Mouse (Mus musculus) thymus, adult 2 months (tissue): Measurements from ENCODE around the gene Ctc1. TPM values are rescaled to one million over a fixed set of nuclear protein-coding genes. Genes with fewer than 3 reads are reported as not detected.
"Not testable (repeated sequence)": the region's sequence is repeated elsewhere in the genome, so short reads cannot be mapped to it uniquely, and the experiment has no call there.

Experiments
- DNase-seq: peaks from one replicate; pipeline ENCODE4 v3.0.0; 2021
- H3K27ac ChIP-seq: fragments of 200-500 bp; 2 replicates; pipeline ENCODE4 v1.5.1; 2012; ENCODE audit warnings: low read length, control low read depth; ENCODE audit not compliant: control insufficient read depth, insufficient read depth
- H3K27me3 ChIP-seq: fragments of 200-500 bp; 2 replicates; pipeline ENCODE4 v1.6.1; 2012; ENCODE audit warnings: mild to moderate bottlenecking, low read length, moderate library complexity, mixed read lengths; ENCODE audit not compliant: control insufficient read depth, insufficient read depth
- H3K36me3 ChIP-seq: fragments of 200-500 bp; 2 replicates; pipeline ENCODE4 v1.6.1; 2012; ENCODE audit warnings: mild to moderate bottlenecking, low read length, moderate library complexity; ENCODE audit not compliant: control insufficient read depth, insufficient read depth
- H3K4me1 ChIP-seq: fragments of 200-500 bp; replicated peaks from 2 replicates; pipeline ENCODE4 v1.6.1; 2012; ENCODE audit warnings: low read length; ENCODE audit not compliant: control insufficient read depth, insufficient read depth
- H3K4me3 ChIP-seq: fragments of 200-500 bp; 2 replicates; pipeline ENCODE4 v1.5.1; 2012; ENCODE audit warnings: mild to moderate bottlenecking, low read length, control low read depth, moderate library complexity; ENCODE audit not compliant: control insufficient read depth, insufficient read depth
- CTCF ChIP-seq: fragments of 200-500 bp; IDR thresholded peaks from 2 replicates; pipeline ENCODE4 v1.5.1; 2012; ENCODE audit warnings: mild to moderate bottlenecking, control low read depth, low read length, moderate library complexity, borderline replicate concordance; ENCODE audit not compliant: control insufficient read depth, poor library complexity, insufficient read depth; ENCODE audit errors: extremely low read depth
- POLR2A ChIP-seq: fragments of 200-500 bp; IDR thresholded peaks from 2 replicates; pipeline ENCODE4 v1.6.1; 2012; ENCODE audit warnings: mild to moderate bottlenecking, low read length, control low read depth, moderate library complexity; ENCODE audit not compliant: control insufficient read depth, poor library complexity, insufficient read depth; ENCODE audit errors: extremely low read depth
- WGBS: fragments of 180-500 bp; shearing (Covaris S2); methylation state at CpG from one replicate; pipeline ENCODE4 v1.1.7; 2018; 5-methylcytosine and 5-hydroxymethylcytosine counted together
- polyA plus RNA-seq: library from polyadenylated mRNA; depleted of rRNA; stranded (reverse); fragments of >200 nt; gene quantifications from 2 replicates; pipeline ENCODE4 v1.2.3, GENCODE M21; 2012

Gene Ctc1
- polyA plus RNA-seq, 1 experiment = 57.8 TPM

DNA sequence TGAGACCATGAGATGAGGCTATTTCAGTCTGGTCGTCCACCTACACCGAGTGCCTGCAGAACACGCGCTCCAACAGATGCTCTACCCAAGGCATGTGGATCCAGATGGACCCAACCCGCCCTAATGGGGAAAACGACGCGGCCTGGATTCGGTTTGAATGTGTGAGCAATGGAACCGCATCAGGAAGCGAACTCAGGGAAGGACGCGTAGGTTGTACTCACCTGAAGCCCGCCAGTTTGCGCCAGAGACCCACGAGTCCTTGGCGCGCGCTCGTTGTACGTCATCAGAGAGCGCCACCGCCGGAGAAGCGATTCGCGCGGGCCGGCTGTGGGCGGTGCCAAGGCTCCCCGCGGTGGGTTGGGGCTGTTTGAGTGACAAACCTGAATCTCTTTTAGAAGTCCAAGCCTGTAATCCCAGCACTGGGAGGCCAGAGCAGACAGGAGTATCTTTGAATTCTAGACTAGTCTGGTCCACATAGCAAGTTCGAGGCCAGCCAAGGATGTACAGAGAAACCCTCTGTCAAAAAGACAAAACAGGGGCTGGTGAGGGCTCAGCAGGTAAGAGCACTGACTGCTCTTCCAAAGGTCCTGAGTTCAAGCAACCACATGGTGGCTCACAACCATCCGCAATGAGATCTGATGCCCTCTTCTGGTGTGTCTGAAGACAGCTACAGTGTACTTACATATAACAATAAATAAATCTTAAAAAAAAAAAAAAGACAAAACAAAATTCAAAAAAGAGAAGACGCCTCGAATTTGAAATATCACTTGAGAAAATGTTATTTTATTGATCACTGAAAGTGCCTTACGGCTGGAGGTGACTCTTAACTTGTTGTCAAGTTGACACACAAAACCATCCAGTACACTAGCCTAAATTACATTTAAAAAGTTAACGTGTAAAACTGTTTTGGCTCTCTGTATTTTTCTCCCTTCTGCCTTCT, 7.3 kb upstream of the Ctc1 start, which contains the start of gene Pfas:
Pfas (minus strand) TSS at position 279 of the 940 bp plus-strand sequence.
- H3K4me3 ChIP-seq = peak within 1 kb of the TSS; percentile 87
- peaks cover 2% of the 10 kb centered on the region for H3K4me1 ChIP-seq
- H3K27ac ChIP-seq = no peak within 1 kb of the TSS
- peak; percentile 94 for DNase-seq
- no peaks in the 10 kb centered on the region for H3K36me3 ChIP-seq
- WGBS = 9% methylated on average over 38 of the region's 38 CpGs
- no peaks in the 10 kb centered on the region for H3K27me3 ChIP-seq
- TF ChIP-seq POLR2A = peak; percentile 51; the same call in 1 of the 2 replicates
- no peak for TF ChIP-seq CTCF

DNA sequence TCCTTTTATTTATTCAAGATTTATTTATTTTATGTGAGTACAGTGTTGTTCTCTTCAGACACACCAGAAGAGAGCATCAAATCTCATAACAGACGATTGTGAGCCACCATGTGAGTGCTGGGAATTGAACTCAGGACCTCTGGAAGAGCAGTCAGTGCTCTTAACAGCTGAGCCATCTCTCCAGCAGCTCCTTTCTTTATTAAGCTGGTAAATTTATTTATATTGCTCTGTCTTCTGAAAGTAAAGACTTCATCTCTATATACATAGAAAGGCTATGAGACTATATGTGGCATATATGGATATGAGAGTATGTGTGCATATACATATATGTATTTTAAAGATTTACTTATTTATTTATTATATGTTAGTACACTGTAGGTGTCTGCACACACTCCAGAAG, 6.2 kb upstream of the Ctc1 start:
- Histone ChIP-seq H3K36me3 (no peaks in the 10 kb centered on the region), H3K4me3 (no peak overlapping the region), H3K4me1 (peaks cover 2% of the 10 kb centered on the region), H3K27me3 (no peaks in the 10 kb centered on the region), H3K27ac (no peak overlapping the region)
- 90% methylated on average over 1 of the region's 1 CpGs for WGBS
- no peak for DNase-seq
- TF ChIP-seq CTCF = no peak
- TF ChIP-seq POLR2A = no peak

DNA sequence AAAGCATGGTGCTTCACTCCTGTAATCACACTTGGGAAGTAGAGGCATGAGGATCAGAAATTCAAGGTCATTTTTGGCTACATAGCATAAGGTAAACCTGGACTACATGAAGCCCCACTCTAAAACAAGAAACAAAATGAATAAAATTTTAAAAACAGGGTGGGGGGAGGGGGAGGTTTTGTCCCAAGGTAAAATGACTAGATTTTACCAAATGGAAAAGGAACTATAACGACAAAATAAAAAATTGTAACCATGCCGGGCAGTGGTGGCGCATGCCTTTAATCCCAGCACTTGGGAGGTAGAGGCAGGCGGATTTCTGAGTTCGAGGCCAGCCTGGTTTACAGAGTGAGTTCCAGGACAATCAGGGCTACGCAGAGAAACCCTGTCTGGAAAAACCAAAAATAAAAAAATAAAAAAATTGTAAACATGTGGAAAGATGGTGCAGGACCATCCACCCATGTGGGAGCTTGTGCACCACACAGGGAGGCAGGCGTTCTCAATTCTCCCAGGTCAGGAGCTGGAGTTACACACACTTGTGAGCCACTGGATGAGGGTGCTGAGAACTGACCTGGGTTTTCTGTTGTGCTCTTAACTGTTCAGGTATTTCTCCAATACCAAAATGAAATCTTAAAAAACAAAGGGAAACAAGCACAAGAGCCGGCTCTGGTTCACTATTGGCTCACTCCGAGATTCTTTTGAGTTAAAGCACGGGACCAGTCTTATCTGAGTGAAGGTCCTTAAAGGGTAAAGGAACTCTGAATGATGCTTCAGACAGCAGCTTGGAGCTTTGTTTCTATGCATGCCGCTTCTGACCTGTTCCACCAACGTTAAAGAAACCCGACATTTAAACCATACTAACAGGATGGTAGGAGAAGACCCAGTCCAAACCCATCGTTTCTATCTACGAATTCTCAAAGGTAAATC, 5.0 kb upstream of the Ctc1 start:
- no peaks in the 10 kb centered on the region for H3K36me3 ChIP-seq
- TF ChIP-seq POLR2A (no peak), CTCF (no peak)
- no peaks in the 10 kb centered on the region for H3K27me3 ChIP-seq
- WGBS = 94% methylated on average over 15 of the region's 15 CpGs
- DNase-seq = no peak
- peaks cover 2% of the 10 kb centered on the region for H3K4me1 ChIP-seq
- no peak overlapping the region for H3K27ac ChIP-seq
- H3K4me3 ChIP-seq = no peak overlapping the region

DNA sequence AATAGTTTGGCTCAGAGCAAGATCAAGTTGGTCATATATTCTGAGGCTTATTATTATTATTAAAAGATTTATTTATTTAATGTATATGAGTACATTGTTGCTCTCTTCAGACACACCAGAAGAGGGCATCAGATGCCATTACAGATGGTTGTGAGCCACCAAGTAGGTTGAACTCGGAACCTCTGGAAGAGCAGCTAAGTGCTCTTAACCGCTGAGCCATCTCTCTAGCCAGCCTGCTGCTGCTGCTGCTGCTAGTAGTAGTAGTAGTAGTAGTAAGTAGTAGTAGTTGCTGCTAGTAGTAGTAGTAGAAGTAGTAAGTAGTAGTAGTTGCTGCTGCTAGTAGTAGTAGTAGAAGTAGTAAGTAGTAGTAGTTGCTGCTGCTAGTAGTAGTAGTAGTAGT, 4.3 kb upstream of the Ctc1 start:
- 52% methylated on average over 2 of the region's 2 CpGs for WGBS
- DNase-seq, H3K27me3 ChIP-seq, H3K36me3 ChIP-seq, H3K27ac ChIP-seq, H3K4me3 ChIP-seq, H3K4me1 ChIP-seq: not testable (repeated sequence)

DNA sequence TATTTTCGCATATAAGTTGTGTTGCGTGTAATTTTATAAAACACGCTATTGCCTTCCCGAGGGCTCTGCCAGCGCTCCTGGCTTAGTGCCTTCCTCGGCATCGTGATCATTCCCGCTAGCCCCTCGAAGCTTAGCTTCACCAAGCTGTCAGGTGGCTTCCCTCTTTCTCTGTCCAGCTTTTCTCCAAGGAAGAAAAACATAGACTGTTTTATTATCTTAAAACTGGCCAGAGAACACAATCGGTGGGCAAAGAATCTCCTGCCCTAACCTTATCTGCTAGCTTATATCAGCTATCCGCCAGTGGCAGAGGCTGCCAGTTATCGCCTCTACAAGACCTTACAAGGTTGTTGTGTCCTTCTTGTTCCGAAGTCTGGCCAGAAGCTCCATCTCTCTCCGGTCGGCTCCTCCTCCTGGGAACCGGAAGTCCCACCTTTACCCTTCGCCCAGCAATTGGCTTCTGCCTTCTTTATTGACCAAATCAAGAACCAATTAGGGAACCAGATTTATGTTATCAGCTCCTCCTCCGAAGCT, 3.6 kb upstream of the Ctc1 start:
- Histone ChIP-seq H3K27ac (peak overlapping the region; percentile 78), H3K27me3 (no peaks in the 10 kb centered on the region), H3K4me3 (peak overlapping the region; percentile 72), H3K4me1 (peaks cover 4% of the 10 kb centered on the region), H3K36me3 (no peaks in the 10 kb centered on the region)
- no peak for TF ChIP-seq CTCF
- TF ChIP-seq POLR2A = peak; percentile 36; the same call in 1 of the 2 replicates
- under 1% methylated on average over 18 of the region's 18 CpGs for WGBS
- peak; percentile 83 for DNase-seq

DNA sequence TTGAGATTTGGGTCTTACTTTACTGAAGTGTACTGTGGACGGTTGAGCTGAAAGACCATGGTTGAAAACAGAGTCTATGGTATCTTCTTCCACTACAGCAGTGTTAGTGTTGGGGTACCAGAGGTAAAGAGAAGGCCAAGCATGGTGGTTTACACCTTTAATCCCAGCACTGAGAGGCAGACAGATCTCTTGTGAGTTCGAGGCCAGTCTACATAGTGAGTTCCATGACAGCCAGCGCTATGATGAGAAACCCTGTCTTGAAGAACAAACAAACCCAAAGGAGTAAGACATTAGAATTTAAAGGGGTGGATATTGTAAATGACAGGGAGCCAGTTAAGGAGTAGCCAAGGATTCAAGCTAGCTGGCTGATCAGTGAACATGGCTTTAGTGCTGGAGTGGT, 1.0 kb downstream of the Ctc1 start:
- Histone ChIP-seq H3K36me3 (no peaks in the 10 kb centered on the region; the same call in 1 of the 2 replicates), H3K4me1 (peaks cover 3% of the 10 kb centered on the region; the same call in 1 of the 2 replicates), H3K27me3 (no peaks in the 10 kb centered on the region), H3K4me3 (no peak overlapping the region), H3K27ac (no peak overlapping the region)
- DNase-seq = no peak
- TF ChIP-seq POLR2A (no peak), CTCF (no peak)
- WGBS = 66% methylated on average over 3 of the region's 3 CpGs
